Mouse (Mus musculus) thymus, adult 2 months (tissue): ENCODE measurements around the gene Vsig1. TPM values are rescaled to one million over a fixed set of nuclear protein-coding genes. Genes with fewer than 3 reads are reported as not detected.

ENCODE experiments used
- DNase-seq: peaks from one replicate; pipeline ENCODE4 v3.0.0; 2021
- H3K27ac ChIP-seq: fragments of 200-500 bp; 2 replicates; pipeline ENCODE4 v1.5.1; 2012; ENCODE audit warnings: low read length, control low read depth; ENCODE audit not compliant: control insufficient read depth, insufficient read depth
- H3K27me3 ChIP-seq: fragments of 200-500 bp; 2 replicates; pipeline ENCODE4 v1.6.1; 2012; ENCODE audit warnings: mild to moderate bottlenecking, low read length, moderate library complexity, mixed read lengths; ENCODE audit not compliant: control insufficient read depth, insufficient read depth
- H3K36me3 ChIP-seq: fragments of 200-500 bp; 2 replicates; pipeline ENCODE4 v1.6.1; 2012; ENCODE audit warnings: mild to moderate bottlenecking, low read length, moderate library complexity; ENCODE audit not compliant: control insufficient read depth, insufficient read depth
- H3K4me1 ChIP-seq: fragments of 200-500 bp; replicated peaks from 2 replicates; pipeline ENCODE4 v1.6.1; 2012; ENCODE audit warnings: low read length; ENCODE audit not compliant: control insufficient read depth, insufficient read depth
- H3K4me3 ChIP-seq: fragments of 200-500 bp; 2 replicates; pipeline ENCODE4 v1.5.1; 2012; ENCODE audit warnings: mild to moderate bottlenecking, low read length, control low read depth, moderate library complexity; ENCODE audit not compliant: control insufficient read depth, insufficient read depth
- CTCF ChIP-seq: fragments of 200-500 bp; IDR thresholded peaks from 2 replicates; pipeline ENCODE4 v1.5.1; 2012; ENCODE audit warnings: mild to moderate bottlenecking, control low read depth, low read length, moderate library complexity, borderline replicate concordance; ENCODE audit not compliant: control insufficient read depth, poor library complexity, insufficient read depth; ENCODE audit errors: extremely low read depth
- POLR2A ChIP-seq: fragments of 200-500 bp; IDR thresholded peaks from 2 replicates; pipeline ENCODE4 v1.6.1; 2012; ENCODE audit warnings: mild to moderate bottlenecking, low read length, control low read depth, moderate library complexity; ENCODE audit not compliant: control insufficient read depth, poor library complexity, insufficient read depth; ENCODE audit errors: extremely low read depth
- WGBS: fragments of 180-500 bp; shearing (Covaris S2); methylation state at CpG from one replicate; pipeline ENCODE4 v1.1.7; 2018; 5-methylcytosine and 5-hydroxymethylcytosine counted together
- polyA plus RNA-seq: library from polyadenylated mRNA; depleted of rRNA; stranded (reverse); fragments of >200 nt; gene quantifications from 2 replicates; pipeline ENCODE4 v1.2.3, GENCODE M21; 2012

Vsig1 gene
- polyA plus RNA-seq, 1 experiment = 0.15 TPM

DNA sequence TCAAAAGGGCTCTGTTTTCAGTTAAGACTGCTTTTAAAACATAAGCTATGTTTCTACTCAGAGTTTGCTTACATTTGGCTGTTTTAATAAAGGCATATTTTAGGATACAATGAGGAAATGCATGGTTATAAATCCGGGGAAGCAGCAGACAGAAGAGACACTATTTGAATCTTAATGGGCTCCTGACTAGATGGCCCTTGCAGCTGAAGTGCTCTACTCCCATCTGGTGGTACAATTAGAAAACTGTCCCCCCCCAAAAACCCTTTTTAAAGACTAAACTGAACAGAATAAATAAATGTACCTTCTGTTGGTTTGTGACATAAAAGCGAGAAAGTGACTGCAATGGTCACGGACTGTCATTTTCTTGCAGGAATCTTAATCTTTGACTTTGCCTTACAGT lies 24.7 kb downstream of the Vsig1 start:
- Histone ChIP-seq H3K4me1 (no peaks in the 10 kb centered on the region), H3K27me3 (no peaks in the 10 kb centered on the region), H3K36me3 (no peaks in the 10 kb centered on the region), H3K27ac (no peak overlapping the region), H3K4me3 (no peak overlapping the region)
- TF ChIP-seq POLR2A (no peak), CTCF (no peak)
- DNase-seq = no peak
- 70% methylated on average over 3 of the region's 3 CpGs for WGBS

- WGBS = 57% methylated on average over 3 of the region's 3 CpGs
- Histone ChIP-seq H3K36me3 (no peaks in the 10 kb centered on the region), H3K4me3 (no peak overlapping the region), H3K27ac (no peak overlapping the region), H3K4me1 (no peaks in the 10 kb centered on the region), H3K27me3 (no peaks in the 10 kb centered on the region)
- no peak for DNase-seq
- no peak for TF ChIP-seq CTCF
- TF ChIP-seq POLR2A = no peak
Observed at GRCm38 (mm10) chrX:140933263-140933662, 25.9 kb downstream of the Vsig1 start.

DNA sequence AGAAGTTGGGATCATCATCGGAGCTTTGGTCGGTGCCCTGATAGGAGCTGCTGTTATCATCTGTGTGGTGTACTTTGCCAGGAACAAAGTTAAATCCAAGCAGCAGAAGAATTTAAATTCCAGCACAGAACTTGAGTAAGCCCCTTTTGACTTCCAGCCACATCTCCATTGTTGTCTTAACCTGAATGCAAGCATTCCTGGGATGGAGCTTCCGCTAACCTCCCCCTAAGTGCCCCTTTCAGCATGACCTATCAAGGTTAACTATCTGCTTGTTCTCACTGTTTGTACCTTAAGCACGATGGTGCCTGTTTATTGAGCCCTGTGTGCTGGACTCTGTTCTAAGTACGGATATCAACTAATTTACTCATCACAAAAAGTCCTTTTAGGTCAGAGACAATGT lies 28.9 kb downstream of the Vsig1 start:
- H3K36me3 ChIP-seq = no peaks in the 10 kb centered on the region
- H3K4me3 ChIP-seq = no peak overlapping the region
- no peaks in the 10 kb centered on the region for H3K27me3 ChIP-seq
- H3K27ac ChIP-seq = no peak overlapping the region
- H3K4me1 ChIP-seq = no peaks in the 10 kb centered on the region
- WGBS = 86% methylated on average over 5 of the region's 5 CpGs
- no peak for DNase-seq
- TF ChIP-seq POLR2A = no peak
- no peak for TF ChIP-seq CTCF

GRCm38 (mm10) chrX:140953618-140954017 lies 46.2 kb downstream of the Vsig1 start:
- peaks cover 5% of the 10 kb centered on the region; the same call in 1 of the 2 replicates for H3K36me3 ChIP-seq
- no peak overlapping the region for H3K27ac ChIP-seq
- TF ChIP-seq POLR2A = no peak
- TF ChIP-seq CTCF = no peak
- no peak overlapping the region for H3K4me3 ChIP-seq
- no peaks in the 10 kb centered on the region for H3K27me3 ChIP-seq
- 96% methylated on average over 4 of the region's 4 CpGs for WGBS
- DNase-seq = no peak
- H3K4me1 ChIP-seq = no peaks in the 10 kb centered on the region

DNA sequence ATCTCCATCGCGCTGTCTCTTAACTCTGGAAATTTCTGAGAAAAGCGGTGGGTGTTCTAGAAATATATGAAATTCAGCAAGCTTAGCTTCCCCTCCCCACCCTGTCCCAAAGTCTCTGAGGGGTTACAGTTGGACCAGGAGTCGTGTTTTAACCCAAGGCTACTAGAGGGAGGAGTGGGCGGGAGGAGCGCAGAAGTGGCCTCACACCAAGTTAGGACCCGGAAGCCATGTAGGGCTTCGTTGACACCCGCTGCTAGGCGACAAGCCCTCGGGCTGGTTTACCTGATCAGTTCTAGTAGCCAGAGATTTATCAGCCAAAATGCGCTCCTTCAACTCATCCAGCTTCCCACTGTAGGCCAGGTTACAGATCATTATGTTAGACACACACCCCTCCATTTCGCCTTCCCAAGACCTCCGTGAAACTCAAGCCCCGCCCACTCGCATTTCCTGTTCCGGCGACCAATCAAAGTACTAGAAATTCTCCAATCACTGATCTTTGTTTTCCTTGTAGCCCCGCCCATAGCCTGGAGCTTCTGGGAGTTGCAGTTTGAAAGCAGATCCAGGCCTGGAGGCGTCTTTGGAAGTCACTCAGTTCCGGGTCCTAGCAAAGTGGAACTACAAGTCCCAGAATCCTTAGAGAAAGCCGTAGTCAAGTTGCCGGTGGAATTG lies 49.0 kb downstream of the Vsig1 start, which contains the start of the genes Psmd10 and Atg4a:
Psmd10 (minus strand) TSS at position 457 of the 669 bp plus-strand sequence.
Atg4a (plus strand) TSS at position 636 of the 669 bp plus-strand sequence.
- H3K4me1 ChIP-seq = no peaks in the 10 kb centered on the region
- H3K4me3 ChIP-seq = peak within 1 kb of the TSS; percentile 87
- peak; percentile 87 for DNase-seq
- TF ChIP-seq CTCF (no peak), POLR2A (peak; percentile 51; the same call in 1 of the 2 replicates)
- H3K27me3 ChIP-seq = no peaks in the 10 kb centered on the region
- no peak within 1 kb of the TSS; the same call in 1 of the 2 replicates for H3K27ac ChIP-seq
- H3K36me3 ChIP-seq = no peaks in the 10 kb centered on the region
- WGBS = under 1% methylated on average over 23 of the region's 23 CpGs

DNA sequence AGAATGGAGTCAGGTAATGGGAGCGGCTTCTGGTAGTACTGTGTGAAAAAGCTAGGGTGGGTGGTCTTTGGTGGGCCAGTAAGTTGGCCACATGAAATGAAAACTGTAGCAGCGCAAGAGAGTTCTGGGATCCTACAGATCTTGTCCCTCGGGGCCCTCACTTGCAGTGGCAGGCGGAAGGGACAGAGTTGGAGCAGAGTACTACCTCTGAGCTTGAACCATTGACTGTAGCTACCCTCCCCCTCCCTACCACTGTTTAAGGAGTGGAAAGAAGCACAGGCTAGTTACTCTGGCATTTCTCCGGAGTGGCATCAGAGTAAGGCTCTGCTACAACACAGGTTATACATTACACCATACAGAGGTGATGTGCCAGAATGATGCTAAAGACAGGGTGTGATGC lies 49.6 kb downstream of the Vsig1 start:
- no peak for DNase-seq
- no peaks in the 10 kb centered on the region for H3K27me3 ChIP-seq
- peak overlapping the region; percentile 87 for H3K4me3 ChIP-seq
- no peaks in the 10 kb centered on the region for H3K36me3 ChIP-seq
- WGBS = 3% methylated on average over 5 of the region's 5 CpGs
- no peak overlapping the region for H3K27ac ChIP-seq
- TF ChIP-seq POLR2A = no peak
- no peak for TF ChIP-seq CTCF
- H3K4me1 ChIP-seq = no peaks in the 10 kb centered on the region

DNA sequence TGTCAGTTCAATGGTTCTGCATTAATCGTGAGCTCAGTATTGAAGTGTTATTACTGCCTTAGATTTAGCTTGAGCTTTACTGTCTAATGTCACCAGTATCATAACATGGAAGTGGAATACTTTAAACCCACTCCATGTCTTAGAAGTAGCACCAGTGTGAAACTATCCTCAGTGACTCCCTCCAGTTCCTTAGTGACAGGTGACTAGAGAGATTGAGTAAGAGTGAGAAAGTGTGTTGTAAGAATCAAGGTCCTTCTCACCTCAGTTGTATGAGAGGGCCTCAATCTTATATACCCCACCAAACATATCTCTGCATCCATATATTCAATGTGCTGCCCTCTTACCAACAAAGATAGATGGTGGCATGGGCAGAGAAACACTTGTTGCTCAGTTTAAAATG lies 71.5 kb downstream of the Vsig1 start:
- no peak overlapping the region for H3K4me3 ChIP-seq
- H3K36me3 ChIP-seq = no peaks in the 10 kb centered on the region
- DNase-seq = no peak
- H3K4me1 ChIP-seq = no peaks in the 10 kb centered on the region
- H3K27me3 ChIP-seq = no peaks in the 10 kb centered on the region
- WGBS = 97% methylated on average over 1 of the region's 1 CpGs
- H3K27ac ChIP-seq = no peak overlapping the region
- TF ChIP-seq CTCF (no peak), POLR2A (no peak)
